Mouse (Mus musculus): ENCODE measurements around the gene Gypa.

GRCm38 (mm10) chr8:80494819-80495218 is 1.2 kb downstream of the Gypa start:
- TF ChIP-seq CTCF (IDR thresholded peaks at IDR 0.05) (no peak), EP300 (IDR thresholded peaks at IDR 0.05; ENCODE audit: insufficient read depth, low read depth, low read length) (no peak)

All from heart, adult 2 months (tissue).